Mouse (Mus musculus) cerebellum, adult 8-10 months (tissue): Measurements from ENCODE around the gene Akap9.
"Not testable (repeated sequence)": the region's sequence is repeated elsewhere in the genome, so short reads cannot be mapped to it uniquely, and the experiment has no call there.

Experiments used
- DNase-seq: peaks from one replicate; pipeline ENCODE4 v3.0.0; 2022

Akap9 gene

GRCm38 (mm10) chr5:3927801-3928689 lies at the start of gene Akap9:
Akap9 (plus strand) TSS chr5:3928054.
- peak; percentile 78 for DNase-seq

DNA sequence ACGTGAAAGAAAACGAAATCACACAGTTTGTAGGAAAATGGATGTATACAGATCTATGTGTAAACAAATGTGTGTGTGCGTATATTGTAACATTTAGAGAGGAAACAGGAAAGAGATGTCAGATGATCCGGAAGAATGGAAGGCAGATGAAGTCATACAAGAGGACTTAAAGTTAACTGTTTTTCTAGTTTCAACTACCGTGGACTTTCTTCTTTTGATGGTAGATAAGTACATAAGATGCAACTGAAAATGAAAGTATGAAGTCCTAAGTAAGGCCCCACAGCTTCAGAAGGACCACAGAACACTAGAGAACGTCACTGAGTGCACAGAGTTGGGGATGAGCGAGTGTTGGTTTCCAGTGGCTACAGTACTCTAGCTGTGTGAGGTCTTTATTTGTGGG lies 41.0 kb upstream of the Akap9 start:
- not testable (repeated sequence) for DNase-seq

DNA sequence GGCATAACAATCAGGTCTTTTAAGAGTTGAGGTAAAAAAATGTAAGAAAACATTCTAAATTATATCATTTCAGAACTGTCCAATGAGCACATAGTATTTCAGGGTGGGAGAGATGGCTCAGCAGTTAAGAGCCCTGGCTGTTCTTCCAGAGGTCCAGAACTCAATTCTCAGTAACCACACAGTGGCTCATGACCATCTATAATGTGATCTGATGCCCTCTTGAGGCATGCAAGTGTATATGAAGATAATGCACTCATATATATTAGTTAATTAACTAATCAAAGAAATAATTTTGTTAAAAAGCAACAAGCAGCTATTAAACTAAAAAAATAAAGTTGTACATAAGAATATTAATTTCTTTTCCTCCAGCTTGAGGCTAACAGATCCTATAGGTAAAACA lies 38.7 kb upstream of the Akap9 start:
- DNase-seq, result no peak

DNA sequence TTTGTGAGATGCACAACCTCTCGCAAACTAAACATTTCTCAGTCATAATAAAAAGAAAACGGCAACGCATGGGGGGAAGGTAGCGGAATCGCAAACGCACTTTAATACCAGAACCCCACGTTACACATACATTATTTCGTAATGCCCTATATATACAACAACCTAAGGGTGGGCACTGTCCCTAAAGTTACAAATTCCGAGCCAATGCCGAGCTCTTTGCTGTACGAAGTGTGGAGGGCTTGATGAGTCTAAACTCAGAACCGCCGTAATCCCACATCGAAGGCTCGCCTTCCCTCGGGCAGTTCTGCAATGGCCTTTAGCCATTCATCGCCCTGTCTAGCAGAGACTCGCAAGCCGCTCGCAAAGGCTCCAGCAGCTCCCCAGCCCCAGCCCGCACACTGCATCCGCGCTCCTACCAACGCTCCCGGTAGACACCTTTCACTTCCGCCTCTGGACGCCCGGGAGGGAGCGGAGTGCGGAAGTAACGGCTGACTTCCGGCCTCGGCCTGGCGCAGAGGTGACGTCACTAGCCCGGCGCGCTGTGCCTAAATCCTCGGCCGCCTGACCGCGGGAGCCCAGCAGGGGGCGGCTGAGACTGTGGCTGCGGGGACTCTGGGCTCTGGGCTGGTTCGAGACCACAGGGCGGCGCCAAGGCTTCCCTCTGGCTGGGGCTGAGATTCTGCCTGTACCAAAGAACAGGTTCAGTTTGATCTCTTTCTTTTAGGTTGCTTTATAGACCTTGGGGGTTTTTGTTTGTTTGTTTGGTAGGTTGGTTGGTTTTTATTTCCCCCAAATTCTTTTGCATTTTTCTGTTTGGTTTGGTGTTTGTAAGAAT lies 34.2 kb upstream of the Akap9 start, which contains the start of gene Mterf1a:
Gene Mterf1a (minus strand): TSS at position 475 of the 835 bp plus-strand sequence.
- peak; percentile 59 for DNase-seq

DNA sequence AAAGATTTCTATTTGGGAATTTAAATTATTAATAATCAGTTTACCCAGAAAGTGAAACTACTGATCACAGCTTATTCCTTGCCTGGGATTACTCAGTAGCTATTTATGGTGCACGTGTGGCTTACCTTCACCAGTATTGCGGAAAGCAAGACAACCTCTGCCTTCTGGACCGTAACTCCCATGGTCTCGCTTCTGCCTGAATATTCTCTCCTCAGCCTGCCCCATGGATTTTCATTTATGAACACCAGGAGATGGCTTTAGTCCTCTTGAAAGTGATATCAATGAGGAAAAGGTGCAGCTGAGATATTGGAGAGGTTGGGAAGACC lies 33.6 kb upstream of the Akap9 start:
- DNase-seq, result not testable (repeated sequence)

DNA sequence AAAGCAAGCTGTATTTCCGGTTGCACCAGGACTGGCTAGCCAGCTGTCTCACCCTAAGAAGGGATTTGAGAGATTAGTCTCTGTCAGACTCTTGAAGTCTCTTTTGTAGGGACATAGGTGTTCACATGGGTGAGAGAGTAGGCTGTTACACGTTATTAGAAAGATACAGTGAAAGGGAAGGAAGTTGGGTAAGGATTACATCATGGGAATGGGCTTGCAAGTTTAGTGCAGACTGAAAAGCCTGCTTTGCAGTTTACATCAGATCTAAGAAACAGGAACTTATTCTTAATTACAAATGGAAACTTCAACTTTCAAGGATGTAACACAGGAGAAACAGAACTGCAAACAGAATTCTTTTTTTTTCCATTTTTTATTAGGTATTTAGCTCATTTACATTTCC lies 22.4 kb upstream of the Akap9 start:
- no peak for DNase-seq

DNA sequence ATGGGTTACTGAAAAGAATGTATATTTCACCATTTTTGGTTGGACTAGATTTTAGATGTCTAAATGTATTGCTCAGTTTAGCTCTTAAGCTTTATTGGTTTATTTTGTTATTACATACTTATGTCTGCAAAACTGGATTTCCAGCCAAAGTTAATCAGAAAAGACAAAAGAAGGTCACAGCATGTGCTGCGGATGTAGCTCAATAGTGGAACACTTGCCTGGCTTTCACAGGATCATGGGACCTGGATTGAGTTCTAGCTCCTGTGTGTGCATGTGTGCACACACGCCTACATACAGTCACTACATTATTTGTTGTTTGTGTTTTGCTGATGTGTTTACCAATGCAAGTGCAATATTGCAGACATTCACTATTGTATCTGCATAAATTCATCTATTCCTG lies 5.5 kb upstream of the Akap9 start:
- DNase-seq, result no peak

GRCm38 (mm10) chr5:3926666-3927065 lies 1.2 kb upstream of the Akap9 start:
- DNase-seq, result no peak

GRCm38 (mm10) chr5:3928690-3929046 lies 814 bp downstream of the Akap9 start:
- DNase-seq, result peak; percentile 28

DNA sequence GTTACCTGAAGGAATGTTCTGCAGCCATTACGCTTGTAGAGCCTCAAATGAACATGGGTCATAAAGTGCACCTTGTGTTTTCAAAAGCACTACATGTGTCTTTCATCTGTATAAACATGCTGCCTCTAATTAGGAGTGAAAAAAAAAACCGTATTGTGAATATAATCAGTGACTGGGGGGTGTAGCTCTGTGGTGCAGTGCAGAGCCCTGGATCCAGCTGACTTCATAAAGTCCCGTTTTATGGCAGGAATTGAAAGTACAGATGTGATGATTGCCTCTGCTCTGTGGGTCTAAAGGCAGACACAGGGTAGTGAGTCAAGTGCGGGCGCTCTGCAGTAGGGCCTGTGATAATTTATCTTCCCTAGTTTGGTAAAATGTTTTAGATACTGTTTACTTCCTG lies 2.9 kb downstream of the Akap9 start:
- no peak for DNase-seq

- no peak for DNase-seq
Measured at GRCm38 (mm10) chr5:3931636-3932035, 3.8 kb downstream of the Akap9 start.

DNA sequence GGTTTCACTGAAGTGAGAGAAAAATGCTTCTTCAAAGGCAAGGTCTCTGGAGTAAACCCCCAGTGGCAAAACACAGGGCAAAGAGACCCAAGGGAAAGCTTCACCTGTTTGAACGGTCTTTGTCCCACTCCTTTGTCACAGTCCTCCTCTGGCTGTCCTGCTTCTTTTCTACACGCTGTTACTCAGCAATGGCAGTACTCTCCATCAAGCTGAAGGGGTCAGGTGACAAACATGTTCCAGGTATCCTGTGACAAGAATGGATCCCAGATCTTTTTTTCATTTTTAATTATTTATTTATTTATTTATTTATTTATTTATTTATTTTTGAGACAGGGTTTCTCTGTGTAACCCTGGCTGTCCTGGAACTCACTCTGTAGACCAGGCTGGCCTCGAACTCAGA lies 5.7 kb downstream of the Akap9 start:
- no peak for DNase-seq

- no peak for DNase-seq
Measured at GRCm38 (mm10) chr5:3935266-3935665, 7.4 kb downstream of the Akap9 start.

DNA sequence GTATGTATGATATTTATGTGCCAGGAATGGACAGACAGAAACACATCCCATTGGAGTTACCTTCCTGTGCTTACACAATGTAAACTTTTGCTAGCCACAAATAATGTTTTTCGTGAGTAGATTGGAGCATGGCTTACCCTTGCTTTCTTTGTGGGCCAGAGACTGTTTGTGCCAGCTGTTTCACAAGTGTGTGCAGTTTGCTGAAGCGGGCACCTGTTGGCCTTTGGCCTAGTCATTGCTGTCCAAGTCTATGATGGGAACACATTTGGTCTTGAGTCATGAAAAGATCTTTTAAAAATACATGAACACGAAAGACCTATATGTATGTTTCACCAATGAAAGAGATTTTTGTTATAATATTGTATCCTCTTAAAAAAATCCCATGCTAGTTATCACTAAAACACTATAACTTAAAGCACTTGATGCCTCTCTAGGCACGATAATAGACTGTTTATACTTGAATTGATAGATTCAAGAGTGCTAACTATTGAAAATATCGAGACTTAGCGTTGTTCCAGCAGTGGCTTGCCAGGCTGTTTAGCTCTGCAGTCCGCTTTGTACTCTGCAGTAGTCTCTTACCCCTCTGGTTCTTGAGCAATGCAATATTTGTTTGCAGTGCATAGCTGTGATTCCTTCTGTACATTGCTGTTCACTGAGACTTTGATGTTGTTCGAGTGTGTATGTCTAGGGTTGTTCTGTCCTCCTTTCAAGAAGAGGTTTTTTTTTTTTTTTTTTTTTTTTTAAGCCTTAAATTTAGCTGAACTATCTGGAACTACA lies 8.1 kb downstream of the Akap9 start:
- no peak for DNase-seq

GRCm38 (mm10) chr5:3938905-3939304 lies 11.1 kb downstream of the Akap9 start:
- DNase-seq, result no peak

- no peak for DNase-seq
Measured at GRCm38 (mm10) chr5:3939335-3939734, 11.5 kb downstream of the Akap9 start.

DNA sequence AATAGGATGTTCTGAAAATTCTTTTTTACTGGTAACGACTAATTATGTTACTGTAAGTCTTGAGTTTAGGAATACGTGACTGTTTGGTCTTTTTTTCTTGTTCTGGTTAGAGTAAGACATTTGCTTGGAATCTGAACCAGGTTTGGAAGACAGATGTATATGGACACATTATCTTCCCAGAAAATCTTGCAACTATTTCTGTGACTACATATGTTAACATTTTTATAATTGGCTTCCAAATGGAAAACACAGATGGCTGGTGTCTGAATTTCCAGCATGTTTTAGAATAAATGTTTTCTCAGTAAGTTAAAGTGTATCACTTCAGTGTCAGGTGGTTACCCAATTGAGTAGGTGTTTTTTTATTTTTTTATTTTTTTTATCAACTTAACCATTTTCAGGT lies 13.4 kb downstream of the Akap9 start:
- DNase-seq, result no peak

GRCm38 (mm10) chr5:3943169-3943568 lies 15.3 kb downstream of the Akap9 start:
- not testable (repeated sequence) for DNase-seq

GRCm38 (mm10) chr5:3952498-3952897 lies 24.6 kb downstream of the Akap9 start:
- no peak for DNase-seq

DNA sequence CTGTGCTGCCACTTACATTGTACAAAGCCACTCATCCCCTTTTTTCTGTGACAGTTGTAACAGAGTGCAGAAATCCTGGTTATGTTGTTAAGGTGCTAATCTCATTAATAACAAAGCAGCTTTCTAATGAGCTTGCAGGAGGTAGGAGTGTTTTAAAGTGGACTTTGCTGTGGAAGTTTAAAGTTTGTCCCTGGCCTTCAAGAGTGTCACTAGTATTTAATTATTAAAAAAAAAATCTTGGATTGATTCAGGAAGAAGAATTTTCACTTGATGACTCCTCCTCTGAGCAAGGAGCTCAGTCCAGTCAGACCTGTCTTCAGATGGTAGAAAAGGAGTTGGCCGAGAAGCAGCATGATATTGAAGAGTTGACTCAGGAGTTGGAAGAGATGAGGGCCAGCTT lies 26.7 kb downstream of the Akap9 start:
- DNase-seq, result no peak

DNA sequence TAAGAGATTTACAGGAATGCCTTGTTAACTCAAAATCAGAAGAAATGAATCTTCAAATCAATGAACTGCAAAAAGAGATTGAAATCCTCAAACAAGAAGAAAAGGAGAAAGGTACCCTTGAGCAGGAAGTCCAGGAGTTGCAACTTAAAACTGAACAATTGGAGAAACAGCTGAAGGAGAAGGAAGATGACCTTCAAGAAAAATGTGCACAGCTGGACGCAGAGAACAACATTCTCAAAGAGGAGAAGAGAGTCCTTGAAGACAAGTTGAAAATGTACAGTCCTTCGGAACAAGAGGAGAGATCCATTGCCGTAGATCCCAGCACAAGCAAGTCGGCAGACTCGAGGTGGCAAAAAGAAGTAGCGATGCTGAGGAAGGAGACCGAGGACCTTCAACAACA lies 33.4 kb downstream of the Akap9 start:
- no peak for DNase-seq

- DNase-seq, result no peak
Measured at GRCm38 (mm10) chr5:3968415-3968814, 40.6 kb downstream of the Akap9 start.

DNA sequence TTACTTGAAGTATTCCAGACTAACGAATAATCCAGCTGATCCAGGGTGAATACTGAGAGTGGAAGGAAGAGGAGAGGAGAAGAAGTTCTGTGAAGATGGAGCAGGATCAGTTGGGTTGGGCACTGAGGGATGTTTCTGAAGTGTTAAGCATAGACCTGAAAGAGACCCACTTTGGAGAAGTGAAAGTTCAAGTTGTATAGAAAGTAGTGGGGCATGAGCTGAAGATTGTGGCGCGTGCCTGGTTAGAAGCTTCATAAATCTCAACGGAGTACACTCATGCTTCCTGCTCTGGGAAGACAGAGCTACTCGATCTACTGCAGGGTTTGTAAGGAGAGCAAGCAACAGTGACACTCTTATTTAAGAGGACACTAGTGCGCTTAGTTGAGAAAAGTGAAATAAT lies 41.3 kb downstream of the Akap9 start:
- no peak for DNase-seq
